Mouse (Mus musculus): ENCODE results near the gene Plxnc1.

Gene Plxnc1

DNA sequence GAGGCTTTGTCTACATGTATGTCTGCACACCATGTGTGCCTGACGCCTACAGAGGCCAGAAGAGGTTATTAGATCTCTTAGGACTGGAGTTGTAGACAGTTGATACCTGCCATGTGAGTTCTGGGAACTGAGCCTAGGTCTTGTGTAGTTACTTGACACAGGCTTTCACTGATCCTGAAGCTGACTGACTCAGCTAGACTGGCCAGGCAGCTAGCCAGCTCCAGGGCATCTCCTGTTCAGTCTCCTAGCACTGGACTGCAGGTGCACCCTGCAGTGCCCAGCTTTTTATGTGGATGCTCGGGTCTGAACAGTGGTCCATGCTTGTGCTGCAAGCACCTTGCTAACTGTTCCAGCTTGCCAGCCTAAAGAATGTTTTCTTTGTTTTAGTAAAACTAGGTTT is 197.6 kb downstream of the Plxnc1 start:
- peak; percentile 2 to 6 for DNase-seq (ENCODE audit: low spot score in 2 of 2)

DNA sequence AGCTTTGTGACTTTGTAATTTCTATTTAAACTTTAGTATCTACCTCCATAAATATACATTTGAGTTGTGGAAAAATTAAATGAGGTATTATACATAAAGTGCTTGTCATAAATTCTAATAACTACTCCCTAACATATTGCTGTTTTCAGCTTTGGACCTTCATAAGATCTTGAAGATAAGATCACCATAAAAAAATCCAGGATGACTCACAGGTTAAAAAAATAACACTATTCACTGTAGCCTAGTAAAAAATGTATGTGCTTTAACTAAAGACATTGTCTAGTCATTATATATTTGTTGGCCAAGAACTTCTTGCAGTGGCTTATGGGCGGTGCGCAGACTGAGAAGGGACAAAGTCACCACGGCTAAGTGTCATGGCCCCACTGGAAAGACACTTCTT is 203.2 kb downstream of the Plxnc1 start:
- DNase-seq (ENCODE audit: low spot score in 2 of 2), result no peak

All from heart, adult 9 months (tissue).